Mouse (Mus musculus): ENCODE data around the gene 9430015G10Rik. TPM values are rescaled to one million over a fixed set of nuclear protein-coding genes. Genes with fewer than 3 reads are reported as not detected.
A peak's percentile ranks its signal among the peaks of the same experiment; 100 is the strongest.

The 9430015G10Rik gene
- 81.2 and 86.9 TPM in 2 replicates for polyA plus RNA-seq (2016; fragmentation: Nextera tagmentation; extraction: Ambion mirVana)

GRCm38 (mm10) chr4:156109570-156110331 lies at the start of gene 9430015G10Rik:
Gene 9430015G10Rik, plus strand, starts transcription at chr4:156109982.
- Histone ChIP-seq H3K27ac (peak within 1 kb of the TSS; percentile 93), H3K36me3 (replicated peaks) (peaks cover 13% of the 10 kb centered on the region), H3K4me3 (peak within 1 kb of the TSS; percentile 77), H3K4me1 (peaks cover 16% of the 10 kb centered on the region), H3K9me3 (no peaks in the 10 kb centered on the region), H3K27me3 (ENCODE audit: poor library complexity, severe bottlenecking) (no peaks in the 10 kb centered on the region)
- WGBS, result under 1% methylated on average over 60 of the region's 60 CpGs
- peak; percentile 99 for DNase-seq (ENCODE audit: extremely low spot score, low spot score)

- Histone ChIP-seq H3K4me1 (peaks cover 19% of the 10 kb centered on the region), H3K27me3 (ENCODE audit: poor library complexity, severe bottlenecking) (no peaks in the 10 kb centered on the region), H3K27ac (peak overlapping the region; percentile 79), H3K9me3 (no peaks in the 10 kb centered on the region), H3K36me3 (replicated peaks) (no peaks in the 10 kb centered on the region), H3K4me3 (no peak overlapping the region; the same call in 1 of the 2 replicates)
- 1% methylated on average over 4 of the region's 4 CpGs for WGBS
- no peak for DNase-seq (ENCODE audit: extremely low spot score, low spot score)
Observed at GRCm38 (mm10) chr4:156063861-156064509, 45.8 kb upstream of the 9430015G10Rik start.

GRCm38 (mm10) chr4:156064510-156064897 lies 45.3 kb upstream of the 9430015G10Rik start:
- no peak for DNase-seq (ENCODE audit: extremely low spot score, low spot score)
- H3K36me3 ChIP-seq (replicated peaks), result no peaks in the 10 kb centered on the region
- WGBS, result 89% methylated on average over 9 of the region's 9 CpGs
- H3K27me3 ChIP-seq (ENCODE audit: poor library complexity, severe bottlenecking), result no peaks in the 10 kb centered on the region
- peak overlapping the region; percentile 79 for H3K27ac ChIP-seq
- peaks cover 23% of the 10 kb centered on the region for H3K4me1 ChIP-seq
- no peak overlapping the region for H3K4me3 ChIP-seq
- no peaks in the 10 kb centered on the region for H3K9me3 ChIP-seq

- Histone ChIP-seq H3K36me3 (replicated peaks) (no peaks in the 10 kb centered on the region), H3K4me1 (peaks cover 24% of the 10 kb centered on the region), H3K4me3 (no peak overlapping the region), H3K27me3 (ENCODE audit: poor library complexity, severe bottlenecking) (no peaks in the 10 kb centered on the region), H3K9me3 (no peaks in the 10 kb centered on the region), H3K27ac (no peak overlapping the region)
- no peak for DNase-seq (ENCODE audit: extremely low spot score, low spot score)
- WGBS, result 88% methylated on average over 10 of the region's 10 CpGs
Observed at GRCm38 (mm10) chr4:156065156-156065894, 44.5 kb upstream of the 9430015G10Rik start.

- no peaks in the 10 kb centered on the region for H3K36me3 ChIP-seq (replicated peaks)
- WGBS, result 72% methylated on average over 5 of the region's 5 CpGs
Observed at GRCm38 (mm10) chr4:156067256-156067949, 42.4 kb upstream of the 9430015G10Rik start.

GRCm38 (mm10) chr4:156069701-156070100 lies 40.1 kb upstream of the 9430015G10Rik start:
- no peak for DNase-seq (ENCODE audit: extremely low spot score, low spot score)
- no peaks in the 10 kb centered on the region for H3K27me3 ChIP-seq (ENCODE audit: poor library complexity, severe bottlenecking)
- no peak overlapping the region for H3K4me3 ChIP-seq
- no peaks in the 10 kb centered on the region for H3K36me3 ChIP-seq (replicated peaks)
- peak overlapping the region; percentile 80 for H3K27ac ChIP-seq
- 86% methylated on average over 8 of the region's 8 CpGs for WGBS
- H3K4me1 ChIP-seq, result peaks cover 24% of the 10 kb centered on the region
- H3K9me3 ChIP-seq, result no peaks in the 10 kb centered on the region

More at GRCm38 (mm10) chr4:156067256-156067949, 42.4 kb upstream of the 9430015G10Rik start:
- Histone ChIP-seq H3K27me3 (ENCODE audit: poor library complexity, severe bottlenecking) (no peaks in the 10 kb centered on the region), H3K9me3 (no peaks in the 10 kb centered on the region), H3K4me1 (peaks cover 37% of the 10 kb centered on the region), H3K27ac (no peak overlapping the region), H3K4me3 (no peak overlapping the region)
- no peak for DNase-seq (ENCODE audit: extremely low spot score, low spot score)

- H3K27me3 ChIP-seq (ENCODE audit: poor library complexity, severe bottlenecking), result 0 out of 2 replicates have a peak, but pooled peaks cover 2% of the 10 kb centered on the region
- no peaks in the 10 kb centered on the region for H3K9me3 ChIP-seq
- H3K36me3 ChIP-seq (replicated peaks), result no peaks in the 10 kb centered on the region
- no peak overlapping the region for H3K4me3 ChIP-seq
- H3K4me1 ChIP-seq, result peaks cover 24% of the 10 kb centered on the region
- 39% methylated on average over 6 of the region's 6 CpGs for WGBS
- H3K27ac ChIP-seq, result peak overlapping the region; percentile 80
- no peak for DNase-seq (ENCODE audit: extremely low spot score, low spot score)
Observed at GRCm38 (mm10) chr4:156070276-156070675, 39.5 kb upstream of the 9430015G10Rik start.

- peaks cover 24% of the 10 kb centered on the region for H3K4me1 ChIP-seq
- H3K4me3 ChIP-seq, result no peak overlapping the region
- H3K36me3 ChIP-seq (replicated peaks), result no peaks in the 10 kb centered on the region
- WGBS, result 47% methylated on average over 2 of the region's 2 CpGs
- no peaks in the 10 kb centered on the region for H3K9me3 ChIP-seq
- DNase-seq (ENCODE audit: extremely low spot score, low spot score), result peak; percentile 28
- H3K27me3 ChIP-seq (ENCODE audit: poor library complexity, severe bottlenecking), result peaks cover 6% of the 10 kb centered on the region; the same call in 1 of the 2 replicates
- peak overlapping the region; percentile 80 for H3K27ac ChIP-seq
Observed at GRCm38 (mm10) chr4:156070716-156071115, 39.1 kb upstream of the 9430015G10Rik start.

- H3K27me3 ChIP-seq (ENCODE audit: poor library complexity, severe bottlenecking), result peaks cover 37% of the 10 kb centered on the region
- peak overlapping the region; percentile 78; the same call in 1 of the 2 replicates for H3K27ac ChIP-seq
- WGBS, result 11% methylated on average over 8 of the region's 8 CpGs
- H3K4me1 ChIP-seq, result peaks cover 22% of the 10 kb centered on the region
- H3K9me3 ChIP-seq, result no peaks in the 10 kb centered on the region
- peak overlapping the region; percentile 59 for H3K4me3 ChIP-seq
- DNase-seq (ENCODE audit: extremely low spot score, low spot score), result no peak
- H3K36me3 ChIP-seq (replicated peaks), result no peaks in the 10 kb centered on the region
Observed at GRCm38 (mm10) chr4:156076911-156077382, 32.8 kb upstream of the 9430015G10Rik start.

GRCm38 (mm10) chr4:156077499-156078301 lies 32.1 kb upstream of the 9430015G10Rik start:
- under 1% methylated on average over 58 of the region's 58 CpGs for WGBS
- Histone ChIP-seq H3K4me1 (peaks cover 27% of the 10 kb centered on the region), H3K36me3 (replicated peaks) (no peaks in the 10 kb centered on the region), H3K27me3 (ENCODE audit: poor library complexity, severe bottlenecking) (peaks cover 37% of the 10 kb centered on the region), H3K9me3 (no peaks in the 10 kb centered on the region), H3K27ac (peak overlapping the region; percentile 78), H3K4me3 (peak overlapping the region; percentile 59)
- peak; percentile 38 for DNase-seq (ENCODE audit: extremely low spot score, low spot score)

- H3K27ac ChIP-seq, result no peak overlapping the region
- H3K36me3 ChIP-seq (replicated peaks), result no peaks in the 10 kb centered on the region
- no peak for DNase-seq (ENCODE audit: extremely low spot score, low spot score)
- no peaks in the 10 kb centered on the region for H3K9me3 ChIP-seq
- peaks cover 11% of the 10 kb centered on the region for H3K27me3 ChIP-seq (ENCODE audit: poor library complexity, severe bottlenecking)
- H3K4me1 ChIP-seq, result peaks cover 13% of the 10 kb centered on the region
- WGBS, result 76% methylated on average over 4 of the region's 4 CpGs
- no peak overlapping the region for H3K4me3 ChIP-seq
Observed at GRCm38 (mm10) chr4:156082621-156083234, 27.1 kb upstream of the 9430015G10Rik start.

Data from forebrain, embryonic 10.5 days (tissue).